In the genomic region with DNA sequence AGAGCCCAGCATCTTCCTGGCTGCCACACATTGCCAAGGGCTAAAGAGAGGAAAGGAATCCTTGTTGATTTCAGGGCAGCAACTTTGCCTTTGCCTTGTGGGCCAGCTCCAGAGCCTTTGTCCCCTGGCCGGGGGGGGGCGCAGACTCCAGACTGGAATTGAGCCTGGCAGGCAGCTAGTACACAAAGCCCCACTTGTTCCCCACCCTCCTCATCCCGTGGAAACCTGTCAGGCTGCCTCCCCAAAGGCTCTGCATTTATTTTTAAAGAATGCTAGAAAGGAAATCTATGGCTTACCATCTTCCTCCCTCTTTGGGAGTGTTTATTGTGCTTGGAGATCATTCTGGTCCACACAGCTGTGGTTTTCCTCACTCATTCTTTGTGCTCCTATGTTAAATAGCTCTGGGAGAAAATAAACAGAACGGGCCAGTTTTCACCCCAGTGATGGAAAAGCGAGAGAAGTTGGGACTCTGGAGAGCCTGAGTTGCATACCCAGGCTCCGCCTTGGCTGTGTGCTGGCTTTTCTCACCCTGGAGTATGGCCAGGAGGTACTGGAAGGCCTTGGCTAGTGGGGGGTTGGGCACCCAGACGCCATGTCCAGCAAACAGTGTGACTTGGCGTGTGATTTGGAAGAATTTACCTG, we compare ENCODE assay signal across 8 mouse cellular contexts. TPM values are rescaled to one million over a fixed set of nuclear protein-coding genes. Genes with fewer than 3 reads are reported as not detected.
A peak's percentile ranks its signal among the peaks of the same experiment; 100 is the strongest.
DNase-seq lines count a peak whose midpoint lies in the region; ATAC-seq and TF ChIP-seq lines count a peak whose summit lies in the region.

No protein-coding gene starts in this region.

- H3K4me1 ChIP-seq in heart, embryonic 12.5 days (replicated peaks), result peaks cover 19% of the 10 kb centered on the region
- peaks cover 22% of the 10 kb centered on the region for H3K4me1 ChIP-seq in hindbrain, embryonic 10.5 days (replicated peaks)
- H3K4me1 ChIP-seq in thymus, adult 2 months (replicated peaks; ENCODE audit: control insufficient read depth, insufficient read depth, low read length), result no peaks in the 10 kb centered on the region

- no peaks in the 10 kb centered on the region for H3K36me3 ChIP-seq in heart, embryonic 12.5 days
- H3K36me3 ChIP-seq in hindbrain, embryonic 10.5 days, result no peaks in the 10 kb centered on the region
- no peaks in the 10 kb centered on the region for H3K36me3 ChIP-seq in thymus, adult 2 months (ENCODE audit: control insufficient read depth, insufficient read depth, low read length)

- intact Hi-C loops in heart, postnatal 25 days (cut with DNase I), result loop anchor here (5.0 kb wide), 2 partner anchors 67 to 162 kb away; no protein-coding TSS in a partner anchor

- DNase-seq in heart, postnatal 25 days (ENCODE audit: low spot score), result no peak
- DNase-seq in embryo, embryonic 10 days (ENCODE audit: low spot score), result peak; percentile 26
- DNase-seq in hindbrain, embryonic 10.5 days (ENCODE audit: low spot score), result peak; percentile 52
- DNase-seq in lung, postnatal 36 days, result peak; percentile 40
- no peak for DNase-seq in thymus, postnatal 10 days (ENCODE audit: low spot score in 2 of 2)
- DNase-seq in thymus, adult 2 months, result no peak

- no peak for TF ChIP-seq CTCF in thymus, adult 2 months (IDR thresholded peaks at IDR 0.05; ENCODE audit: borderline replicate concordance, control insufficient read depth, extremely low read depth, insufficient read depth, low read length, poor library complexity)

- no peak overlapping the region for H3K4me2 ChIP-seq in heart, embryonic 12.5 days

- no peak overlapping the region for H3K9ac ChIP-seq in heart, embryonic 12.5 days

- H3K4me3 ChIP-seq in heart, embryonic 12.5 days, result no peak overlapping the region
- H3K4me3 ChIP-seq in hindbrain, embryonic 10.5 days, result no peak overlapping the region
- no peak overlapping the region for H3K4me3 ChIP-seq in thymus, adult 2 months (ENCODE audit: control insufficient read depth, insufficient read depth, low read length)

- no peak for TF ChIP-seq POLR2A in thymus, adult 2 months (IDR thresholded peaks at IDR 0.05; ENCODE audit: control insufficient read depth, extremely low read depth, insufficient read depth, low read length, poor library complexity)

- H3K27ac ChIP-seq in heart, embryonic 12.5 days (ENCODE audit: poor library complexity, severe bottlenecking), result peak overlapping the region; percentile 58
- H3K27ac ChIP-seq in hindbrain, embryonic 10.5 days, result peak overlapping the region; percentile 70
- no peak overlapping the region for H3K27ac ChIP-seq in thymus, adult 2 months (ENCODE audit: control insufficient read depth, insufficient read depth, low read length)

- 0 out of 2 replicates have a peak, but pooled peaks cover 2% of the 10 kb centered on the region for H3K9me3 ChIP-seq in heart, embryonic 12.5 days (replicated peaks)
- H3K9me3 ChIP-seq in hindbrain, embryonic 10.5 days, result 0 out of 2 replicates have a peak, but pooled peaks cover 3% of the 10 kb centered on the region

- WGBS in heart, embryonic 12.5 days, result 34% methylated on average over 8 of the region's 8 CpGs
- 45% methylated on average over 8 of the region's 8 CpGs for WGBS in hindbrain, embryonic 10.5 days
- 85% methylated on average over 8 of the region's 8 CpGs for WGBS in thymus, adult 2 months

- ATAC-seq in heart, embryonic 12.5 days (ENCODE audit: insufficient number of reproducible peaks, low FRiP score), result no peak
- no peak for ATAC-seq in monocyte, adult 5-6 weeks (replicated peaks; ENCODE audit: insufficient number of reproducible peaks, low FRiP score, low TSS enrichment, poor library complexity, severe bottlenecking)

- no peaks in the 10 kb centered on the region for H3K27me3 ChIP-seq in heart, embryonic 12.5 days (replicated peaks)
- no peaks in the 10 kb centered on the region for H3K27me3 ChIP-seq in hindbrain, embryonic 10.5 days (ENCODE audit: insufficient read depth, poor library complexity, severe bottlenecking)
- no peaks in the 10 kb centered on the region for H3K27me3 ChIP-seq in thymus, adult 2 months (ENCODE audit: control insufficient read depth, insufficient read depth, low read length)

RNA-seq across cellular contexts. Expression of a gene that starts 41.2 kb away (rescaled TPM):
- 4.4 and 5.6 TPM in 2 replicates for polyA plus RNA-seq in heart, embryonic 12.5 days (2016; fragmentation: Nextera tagmentation; extraction: Ambion mirVana)
- 1 to 10 TPM; 2.0 to 2.3 TPM for total RNA-seq in heart, postnatal 25 days (2021)
- 4.4 and 4.9 TPM in 2 replicates for polyA plus RNA-seq in hindbrain, embryonic 10.5 days (2016; fragmentation: Nextera tagmentation; extraction: Ambion mirVana)
- total RNA-seq in monocyte, adult 5-6 weeks (2017), result 128 to 196 TPM (median 161 TPM) in 3 replicates
- 0.36 and 0.47 TPM in 2 replicates for polyA plus RNA-seq in thymus, adult 2 months (2012; rRNA removed)

Comparison
In these comparisons a context has a peak if more than half of its experiments do, and no peak if none do; other contexts are left out.
1. DNase-seq: peak in embryo, embryonic 10 days (single experiment), hindbrain, embryonic 10.5 days (single experiment) and lung, postnatal 36 days (single experiment); none in heart, postnatal 25 days (single experiment), thymus, postnatal 10 days (0 of 2) and thymus, adult 2 months (single experiment).